Mouse (Mus musculus): ENCODE measurements around the gene Abcd3.

The Abcd3 gene

GRCm38 (mm10) chr3:121814877-121815548, at the start of gene Abcd3:
Abcd3 (minus strand) TSS chr3:121815302.
- DNase-seq (ENCODE audit: low spot score) = peak; percentile 91

GRCm38 (mm10) chr3:121859142-121859541, 44.0 kb upstream of the Abcd3 start:
- no peak for DNase-seq (ENCODE audit: low spot score)

- no peak for DNase-seq (ENCODE audit: low spot score)
Measured at GRCm38 (mm10) chr3:121856131-121856530, 41.0 kb upstream of the Abcd3 start.

GRCm38 (mm10) chr3:121853781-121854520, 38.8 kb upstream of the Abcd3 start:
- no peak for DNase-seq (ENCODE audit: low spot score)

GRCm38 (mm10) chr3:121852074-121852826, 37.1 kb upstream of the Abcd3 start:
- DNase-seq (ENCODE audit: low spot score) = no peak

- DNase-seq (ENCODE audit: low spot score) = no peak
Measured at GRCm38 (mm10) chr3:121851006-121851405, 35.9 kb upstream of the Abcd3 start.

- no peak for DNase-seq (ENCODE audit: low spot score)
Measured at GRCm38 (mm10) chr3:121850381-121850780, 35.3 kb upstream of the Abcd3 start.

- DNase-seq (ENCODE audit: low spot score) = no peak
Measured at GRCm38 (mm10) chr3:121847296-121847695, 32.2 kb upstream of the Abcd3 start.

GRCm38 (mm10) chr3:121844658-121845057, 29.6 kb upstream of the Abcd3 start:
- DNase-seq (ENCODE audit: low spot score) = no peak

GRCm38 (mm10) chr3:121844013-121844412, 28.9 kb upstream of the Abcd3 start:
- DNase-seq (ENCODE audit: low spot score) = no peak

- DNase-seq (ENCODE audit: low spot score) = no peak
Measured at GRCm38 (mm10) chr3:121843254-121843653, 28.2 kb upstream of the Abcd3 start.

- no peak for DNase-seq (ENCODE audit: low spot score)
Measured at GRCm38 (mm10) chr3:121842306-121842860, 27.3 kb upstream of the Abcd3 start.

- DNase-seq (ENCODE audit: low spot score) = no peak
Measured at GRCm38 (mm10) chr3:121841412-121842014, 26.4 kb upstream of the Abcd3 start.

GRCm38 (mm10) chr3:121840351-121840750, 25.2 kb upstream of the Abcd3 start:
- no peak for DNase-seq (ENCODE audit: low spot score)

GRCm38 (mm10) chr3:121834732-121835131, 19.6 kb upstream of the Abcd3 start:
- no peak for DNase-seq (ENCODE audit: low spot score)

GRCm38 (mm10) chr3:121834250-121834649, 19.1 kb upstream of the Abcd3 start:
- no peak for DNase-seq (ENCODE audit: low spot score)

- DNase-seq (ENCODE audit: low spot score) = no peak
Measured at GRCm38 (mm10) chr3:121825092-121825491, 10.0 kb upstream of the Abcd3 start.

GRCm38 (mm10) chr3:121824319-121824718, 9.2 kb upstream of the Abcd3 start:
- no peak for DNase-seq (ENCODE audit: low spot score)

- no peak for DNase-seq (ENCODE audit: low spot score)
Measured at GRCm38 (mm10) chr3:121822643-121823042, 7.5 kb upstream of the Abcd3 start.

GRCm38 (mm10) chr3:121821559-121822143, 6.5 kb upstream of the Abcd3 start:
- DNase-seq (ENCODE audit: low spot score) = no peak

GRCm38 (mm10) chr3:121819693-121820200, 4.6 kb upstream of the Abcd3 start:
- no peak for DNase-seq (ENCODE audit: low spot score)
